Mouse (Mus musculus) neural tube, embryonic 14.5 days (tissue): ENCODE measurements around the gene Sstr1. TPM values are rescaled to one million over a fixed set of nuclear protein-coding genes. Genes with fewer than 3 reads are reported as not detected.

Experiments used
- ATAC-seq: fragments of 200-750 bp; cut with Nextera tagmentation; 2 replicates; pipeline ENCODE4 v1.8.0; 2017; ENCODE audit warnings: low read depth, mild to moderate bottlenecking, moderate TSS enrichment, moderate library complexity
- H3K27ac ChIP-seq: fragments of 300-500 bp; sonication (generic); 2 replicates; pipeline ENCODE4 v1.5.1; 2014; ENCODE audit warnings: low read depth, mild to moderate bottlenecking, control low read depth, low read length, moderate library complexity, mixed read lengths
- H3K27me3 ChIP-seq: fragments of 300-500 bp; sonication (generic); 2 replicates; pipeline ENCODE4 v1.6.1; 2014; ENCODE audit warnings: low read length; ENCODE audit not compliant: control insufficient read depth, insufficient read depth
- H3K36me3 ChIP-seq: fragments of 300-500 bp; sonication (generic); 2 replicates; pipeline ENCODE4 v1.6.1; 2014; ENCODE audit warnings: low read length, mixed read lengths; ENCODE audit not compliant: control insufficient read depth, insufficient read depth
- H3K4me1 ChIP-seq: fragments of 300-500 bp; sonication (generic); 2 replicates; pipeline ENCODE4 v1.6.1; 2014; ENCODE audit warnings: low read length; ENCODE audit not compliant: control insufficient read depth, insufficient read depth
- H3K4me2 ChIP-seq: fragments of 300-500 bp; sonication (generic); 2 replicates; pipeline ENCODE4 v1.6.1; 2014; ENCODE audit warnings: mild to moderate bottlenecking, low read depth, low read length, control low read depth
- H3K4me3 ChIP-seq: fragments of 300-500 bp; sonication (generic); 2 replicates; pipeline ENCODE4 v1.5.1; 2014; ENCODE audit warnings: low read depth, low read length, control low read depth, mixed read lengths
- H3K9ac ChIP-seq: fragments of 300-500 bp; sonication (generic); replicated peaks from 2 replicates; pipeline ENCODE4 v1.6.1; 2014; ENCODE audit warnings: low read depth, mild to moderate bottlenecking, control low read depth, low read length, mixed read lengths
- H3K9me3 ChIP-seq: fragments of 300-500 bp; sonication (generic); 2 replicates; pipeline ENCODE4 v1.6.1; 2016; ENCODE audit warnings: low read length; ENCODE audit not compliant: control insufficient read depth
- WGBS: fragments of 180-500 bp; shearing (Covaris S2); extraction: QIAGEN DNeasy Blood & Tissue Kit; methylation state at CpG from one replicate; pipeline ENCODE4 v1.1.7; 2014; 5-methylcytosine and 5-hydroxymethylcytosine counted together
- polyA plus RNA-seq: library from polyadenylated mRNA; unstranded; fragments of >200 nt; fragmentation: Nextera tagmentation; extraction: Ambion mirVana; gene quantifications from 2 replicates; pipeline ENCODE4 v1.2.1, GENCODE M21; 2014

Gene Sstr1
- polyA plus RNA-seq, result 8.7 and 19.3 TPM in 2 replicates

GRCm38 (mm10) chr12:58211163-58212071, at the start of gene Sstr1:
TSS of gene Sstr1 (plus strand) at chr12:58211772.
- Histone ChIP-seq H3K27ac (peak within 1 kb of the TSS; percentile 45; the same call in 1 of the 2 replicates), H3K4me3 (peak within 1 kb of the TSS; percentile 50), H3K4me2 (peak within 1 kb of the TSS; percentile 96), H3K4me1 (peaks cover 12% of the 10 kb centered on the region), H3K9ac (peak within 1 kb of the TSS; percentile 68), H3K36me3 (no peaks in the 10 kb centered on the region), H3K27me3 (peaks cover 20% of the 10 kb centered on the region), H3K9me3 (no peaks in the 10 kb centered on the region)
- 10% methylated on average over 21 of the region's 21 CpGs for WGBS
- no peak for ATAC-seq

GRCm38 (mm10) chr12:58198810-58199209, 12.8 kb upstream of the Sstr1 start:
- Histone ChIP-seq H3K4me2 (no peak overlapping the region), H3K9me3 (no peaks in the 10 kb centered on the region), H3K27me3 (no peaks in the 10 kb centered on the region), H3K36me3 (no peaks in the 10 kb centered on the region), H3K4me3 (no peak overlapping the region), H3K4me1 (no peaks in the 10 kb centered on the region), H3K9ac (no peak overlapping the region), H3K27ac (no peak overlapping the region)
- 92% methylated on average over 1 of the region's 1 CpGs for WGBS
- no peak for ATAC-seq

- Histone ChIP-seq H3K27me3 (no peaks in the 10 kb centered on the region), H3K9me3 (no peaks in the 10 kb centered on the region), H3K36me3 (no peaks in the 10 kb centered on the region), H3K4me3 (no peak overlapping the region), H3K9ac (no peak overlapping the region), H3K27ac (no peak overlapping the region), H3K4me1 (no peaks in the 10 kb centered on the region), H3K4me2 (no peak overlapping the region)
- ATAC-seq, result no peak
Measured at GRCm38 (mm10) chr12:58201190-58201589, 10.4 kb upstream of the Sstr1 start.

GRCm38 (mm10) chr12:58207956-58208355, 3.6 kb upstream of the Sstr1 start:
- Histone ChIP-seq H3K9ac (no peak overlapping the region), H3K27ac (no peak overlapping the region), H3K4me2 (no peak overlapping the region), H3K4me1 (peaks cover 9% of the 10 kb centered on the region), H3K4me3 (no peak overlapping the region), H3K9me3 (no peaks in the 10 kb centered on the region), H3K36me3 (no peaks in the 10 kb centered on the region), H3K27me3 (peaks cover 14% of the 10 kb centered on the region)
- ATAC-seq, result no peak
- WGBS, result 68% methylated on average over 1 of the region's 1 CpGs

- H3K4me2 ChIP-seq, result peak overlapping the region; percentile 96
- WGBS, result 1% methylated on average over 36 of the region's 39 CpGs
- peak overlapping the region; percentile 50 for H3K4me3 ChIP-seq
- H3K9me3 ChIP-seq, result no peaks in the 10 kb centered on the region
- peak overlapping the region; percentile 45; the same call in 1 of the 2 replicates for H3K27ac ChIP-seq
- H3K4me1 ChIP-seq, result peaks cover 12% of the 10 kb centered on the region
- no peaks in the 10 kb centered on the region for H3K36me3 ChIP-seq
- H3K27me3 ChIP-seq, result peaks cover 20% of the 10 kb centered on the region
- peak overlapping the region; percentile 68 for H3K9ac ChIP-seq
- ATAC-seq, result peak; percentile 70
Measured at GRCm38 (mm10) chr12:58212261-58212923, 820 bp downstream of the Sstr1 start.

- Histone ChIP-seq H3K4me2 (peak overlapping the region; percentile 96), H3K27me3 (peaks cover 20% of the 10 kb centered on the region), H3K4me3 (peak overlapping the region; percentile 50), H3K27ac (peak overlapping the region; percentile 45; the same call in 1 of the 2 replicates), H3K9me3 (no peaks in the 10 kb centered on the region), H3K36me3 (no peaks in the 10 kb centered on the region), H3K4me1 (peaks cover 12% of the 10 kb centered on the region), H3K9ac (peak overlapping the region; percentile 68)
- 2% methylated on average over 29 of the region's 29 CpGs for WGBS
- ATAC-seq, result peak; percentile 38
Measured at GRCm38 (mm10) chr12:58212924-58213450, 1.4 kb downstream of the Sstr1 start.

- under 1% methylated on average over 40 of the region's 40 CpGs for WGBS
- peak; percentile 32 for ATAC-seq
- H3K4me3 ChIP-seq, result peak overlapping the region; percentile 50
- H3K27ac ChIP-seq, result 0 out of 2 replicates have a peak overlapping the region, but pooled peaks have one; percentile 45
- peaks cover 20% of the 10 kb centered on the region for H3K27me3 ChIP-seq
- no peaks in the 10 kb centered on the region for H3K36me3 ChIP-seq
- H3K9me3 ChIP-seq, result no peaks in the 10 kb centered on the region
- peak overlapping the region; percentile 68; the same call in 1 of the 2 replicates for H3K9ac ChIP-seq
- H3K4me1 ChIP-seq, result peaks cover 12% of the 10 kb centered on the region
- peak overlapping the region; percentile 96 for H3K4me2 ChIP-seq
Measured at GRCm38 (mm10) chr12:58213451-58214288, 2.1 kb downstream of the Sstr1 start.

- no peaks in the 10 kb centered on the region for H3K9me3 ChIP-seq
- peak overlapping the region; percentile 50 for H3K4me3 ChIP-seq
- H3K27ac ChIP-seq, result no peak overlapping the region
- no peak overlapping the region for H3K9ac ChIP-seq
- H3K27me3 ChIP-seq, result peaks cover 20% of the 10 kb centered on the region
- no peak for ATAC-seq
- no peaks in the 10 kb centered on the region for H3K36me3 ChIP-seq
- peak overlapping the region; percentile 96 for H3K4me2 ChIP-seq
- 5% methylated on average over 13 of the region's 13 CpGs for WGBS
- peaks cover 12% of the 10 kb centered on the region for H3K4me1 ChIP-seq
Measured at GRCm38 (mm10) chr12:58214289-58215136, 2.9 kb downstream of the Sstr1 start.
